Mouse (Mus musculus) frontal cortex, adult 2 months (tissue): ENCODE data around the gene Grxcr1. TPM values are rescaled to one million over a fixed set of nuclear protein-coding genes. Genes with fewer than 3 reads are reported as not detected.

Experiments
- DNase-seq, 2 experiments: peaks; one replicate each; pipeline ENCODE4 v3.0.0; 2022; ENCODE audit warnings: low spot score in 1 of 2; ENCODE audit errors: extremely low spot score in 1 of 2
- polyA plus RNA-seq: library from polyadenylated mRNA; depleted of rRNA; stranded (reverse); fragments of >200 nt; gene quantifications from 2 replicates; pipeline ENCODE4 v1.2.3, GENCODE M21; 2012; rRNA removed

Grxcr1 gene
- not detected in 2 replicates for polyA plus RNA-seq

- no peak for DNase-seq
These were observed at the start of gene Grxcr1 for GRCm38 (mm10) chr5:68031744-68032143. Gene Grxcr1 (plus strand): TSS chr5:68031835.

GRCm38 (mm10) chr5:67981946-67982526 lies 49.6 kb upstream of the Grxcr1 start:
- DNase-seq = no peak

GRCm38 (mm10) chr5:67990426-67990825 lies 41.2 kb upstream of the Grxcr1 start:
- DNase-seq = no peak

GRCm38 (mm10) chr5:68002611-68003010 lies 29.0 kb upstream of the Grxcr1 start:
- no peak for DNase-seq

GRCm38 (mm10) chr5:68003904-68004303 lies 27.7 kb upstream of the Grxcr1 start:
- DNase-seq = no peak

GRCm38 (mm10) chr5:68004419-68004818 lies 27.2 kb upstream of the Grxcr1 start:
- no peak for DNase-seq

GRCm38 (mm10) chr5:68007074-68007473 lies 24.6 kb upstream of the Grxcr1 start:
- DNase-seq = no peak

GRCm38 (mm10) chr5:68011569-68011968 lies 20.1 kb upstream of the Grxcr1 start:
- DNase-seq = no peak

- DNase-seq = peak; percentile 75 to 95
These were observed 19.0 kb upstream of the Grxcr1 start for GRCm38 (mm10) chr5:68012618-68013017.

GRCm38 (mm10) chr5:68020870-68021269 lies 10.8 kb upstream of the Grxcr1 start:
- DNase-seq = no peak

- no peak for DNase-seq
These were observed 4.8 kb upstream of the Grxcr1 start for GRCm38 (mm10) chr5:68026658-68027422.

- DNase-seq = no peak
These were observed 4.2 kb upstream of the Grxcr1 start for GRCm38 (mm10) chr5:68027474-68027873.

GRCm38 (mm10) chr5:68033345-68033744 lies 1.7 kb downstream of the Grxcr1 start:
- DNase-seq = no peak

GRCm38 (mm10) chr5:68039077-68039476 lies 7.4 kb downstream of the Grxcr1 start:
- DNase-seq = no peak

- DNase-seq = no peak
These were observed 11.7 kb downstream of the Grxcr1 start for GRCm38 (mm10) chr5:68043339-68043738.

GRCm38 (mm10) chr5:68048783-68049182 lies 17.1 kb downstream of the Grxcr1 start:
- no peak for DNase-seq

GRCm38 (mm10) chr5:68049536-68049935 lies 17.9 kb downstream of the Grxcr1 start:
- DNase-seq = no peak

- DNase-seq = no peak
These were observed 19.5 kb downstream of the Grxcr1 start for GRCm38 (mm10) chr5:68051101-68051500.

- DNase-seq = no peak
These were observed 25.9 kb downstream of the Grxcr1 start for GRCm38 (mm10) chr5:68057574-68057973.

- no peak for DNase-seq
These were observed 37.1 kb downstream of the Grxcr1 start for GRCm38 (mm10) chr5:68068694-68069093.

GRCm38 (mm10) chr5:68070308-68070707 lies 38.7 kb downstream of the Grxcr1 start:
- DNase-seq = no peak

GRCm38 (mm10) chr5:68071857-68072256 lies 40.2 kb downstream of the Grxcr1 start:
- no peak for DNase-seq
